ENCODE assay signal across 18 mouse cellular contexts in the genomic region with DNA sequence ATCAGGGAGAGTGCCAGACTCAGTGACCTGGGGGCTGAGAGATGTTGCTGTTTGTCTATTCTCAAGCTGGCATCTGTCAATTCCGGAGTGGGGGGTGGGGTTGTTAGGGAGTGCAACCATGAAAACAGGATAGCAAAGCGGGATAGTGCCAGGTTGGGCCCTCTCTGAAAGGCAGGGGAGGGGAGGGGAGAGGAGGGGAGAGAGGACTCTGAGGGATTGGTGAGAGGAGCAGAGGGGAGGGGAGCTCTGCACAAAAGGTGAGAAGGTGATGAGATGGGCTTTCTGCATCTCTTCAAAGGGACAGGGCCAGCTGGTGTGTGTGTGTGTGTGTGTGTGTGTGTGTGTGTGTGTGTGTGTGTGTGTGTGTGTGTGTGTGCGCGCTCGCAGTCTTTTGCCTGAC.
"Had no signal": no experiment of that assay in that cellular context is flagged by ENCODE, and none has a peak within 500 bp of the region (broad histone marks: within the 10 kb centered on the region; RNA-seq: fewer than 3 reads in every experiment).

No protein-coding gene starts in this region.

- H3K27me3 ChIP-seq: limb, embryonic 12.5 days; limb, embryonic 15.5 days; stomach, embryonic 15.5 days had no signal

- H3K4me1 ChIP-seq: limb, embryonic 12.5 days; limb, embryonic 15.5 days; midbrain, embryonic 10.5 days; stomach, embryonic 15.5 days had no signal

- ATAC-seq: intestine, postnatal 0 days; liver, postnatal 0 days; lung, postnatal 0 days; midbrain, embryonic 16.5 days had no signal

- H3K36me3 ChIP-seq: limb, embryonic 12.5 days; limb, embryonic 15.5 days; midbrain, embryonic 10.5 days; stomach, embryonic 15.5 days had no signal

- H3K9me3 ChIP-seq: limb, embryonic 12.5 days; limb, embryonic 15.5 days; midbrain, embryonic 10.5 days; stomach, embryonic 15.5 days had no signal

- H3K27ac ChIP-seq: limb, embryonic 12.5 days; limb, embryonic 15.5 days; liver, embryonic 14.5 days; macrophage; midbrain, embryonic 10.5 days; stomach, embryonic 15.5 days had no signal

- DNase-seq: kidney, adult 8-10 months; kidney, postnatal 14 days; left cerebral cortex, postnatal 4 days; liver, postnatal 0 days; lung, embryonic 14.5 days; right cerebral cortex, postnatal 25 days; spleen, adult 18-20 months; thymus, postnatal 25 days had no signal

- H3K9ac ChIP-seq: limb, embryonic 12.5 days; limb, embryonic 15.5 days; liver, embryonic 14.5 days; liver, postnatal 0 days; lung, embryonic 14.5 days; stomach, embryonic 15.5 days had no signal

- H3K4me2 ChIP-seq: limb, embryonic 12.5 days; limb, embryonic 15.5 days; liver, embryonic 11.5 days; lung, embryonic 14.5 days; stomach, embryonic 15.5 days had no signal

- H3K4me3 ChIP-seq: limb, embryonic 12.5 days; limb, embryonic 15.5 days; midbrain, embryonic 10.5 days; stomach, embryonic 15.5 days had no signal
